Mouse (Mus musculus) MEL (cell line): ENCODE data around the gene Gpr45. TPM values are rescaled to one million over a fixed set of nuclear protein-coding genes. Genes with fewer than 3 reads are reported as not detected.

ENCODE experiments used
- DNase-seq: peaks from one replicate; pipeline ENCODE4 v3.0.0; 2011; ENCODE audit warnings: low read depth, low spot score
- H3K27ac ChIP-seq: 2 replicates; pipeline ENCODE4 v1.5.1; 2012; ENCODE audit warnings: low read depth, mild to moderate bottlenecking, control low read depth, low read length, moderate library complexity; ENCODE audit not compliant: control insufficient read depth
- H3K27me3 ChIP-seq, 2 experiments: fragments of 150-350 bp in 1 of 2; sonication (generic) in 1 of 2; 2 replicates each; pipeline ENCODE4 v1.6.1; 2012; ENCODE audit warnings: low read length in 2 of 2, mild to moderate bottlenecking in 2 of 2, improper control_type of control experiment in 1 of 2, moderate library complexity in 1 of 2; ENCODE audit not compliant: insufficient read depth in 2 of 2, control insufficient read depth in 1 of 2
- H3K36me3 ChIP-seq, 2 experiments: 2 replicates each; pipeline ENCODE4 v1.6.1; 2012 to 2014; ENCODE audit warnings: low read length in 2 of 2, improper control_type of control experiment in 1 of 2, inconsistent platforms in 1 of 2, mild to moderate bottlenecking in 1 of 2; ENCODE audit not compliant: insufficient read depth in 2 of 2, control insufficient read depth in 1 of 2
- H3K4me1 ChIP-seq, 2 experiments: fragments of 150-350 bp in 1 of 2; sonication (generic) in 1 of 2; 2 replicates each; pipeline ENCODE4 v1.6.1; 2012; ENCODE audit warnings: low read length in 2 of 2, improper control_type of control experiment in 1 of 2, mild to moderate bottlenecking in 1 of 2; ENCODE audit not compliant: insufficient read depth in 2 of 2, control insufficient read depth in 1 of 2
- H3K4me3 ChIP-seq, 2 experiments: fragments of 150-350 bp in 1 of 2; sonication (generic) in 1 of 2; 2 replicates each; pipeline ENCODE4 v1.5.1; 2012; ENCODE audit warnings: low read depth in 2 of 2, low read length in 2 of 2, mild to moderate bottlenecking in 2 of 2, moderate library complexity in 2 of 2, control low read depth in 1 of 2, improper control_type of control experiment in 1 of 2; ENCODE audit not compliant: control insufficient read depth in 1 of 2, insufficient read depth in 1 of 2
- H3K79me2 ChIP-seq: 2 replicates; pipeline ENCODE4 v1.6.1; 2012; ENCODE audit warnings: mild to moderate bottlenecking, low read length, moderate library complexity; ENCODE audit not compliant: control insufficient read depth, poor library complexity, insufficient read depth
- H3K9ac ChIP-seq: 2 replicates; pipeline ENCODE4 v1.6.1; 2012; ENCODE audit warnings: low read depth, mild to moderate bottlenecking, control low read depth, low read length, moderate library complexity; ENCODE audit not compliant: control insufficient read depth, poor library complexity, severe bottlenecking
- H3K9me3 ChIP-seq: fragments of 150-350 bp; sonication (generic); replicated peaks from 2 replicates; pipeline ENCODE4 v1.6.1; 2012; ENCODE audit warnings: mild to moderate bottlenecking, low read length, improper control_type of control experiment, moderate library complexity; ENCODE audit not compliant: insufficient read depth
- BHLHE40 ChIP-seq: IDR thresholded peaks from 2 replicates; pipeline ENCODE4 v1.6.1; 2012; ENCODE audit warnings: low read depth, mild to moderate bottlenecking, inconsistent platforms, low read length, improper control_type of control experiment, borderline replicate concordance
- CHD1 ChIP-seq: IDR thresholded peaks from 2 replicates; pipeline ENCODE4 v1.6.1; 2012; ENCODE audit warnings: low read depth, mild to moderate bottlenecking, inconsistent platforms, low read length, improper control_type of control experiment
- CHD2 ChIP-seq: IDR thresholded peaks from 2 replicates; pipeline ENCODE4 v1.6.1; 2011; ENCODE audit warnings: low read length, improper control_type of control experiment
- CTCF ChIP-seq, 3 experiments: IDR thresholded peaks in 2 of 3; conservative IDR thresholded peaks in 1 of 3; 2 replicates each; pipeline ENCODE4 v1.5.1; 2011 to 2012; ENCODE audit warnings: low read length in 3 of 3, low read depth in 2 of 3, mild to moderate bottlenecking in 2 of 3, improper control_type of control experiment in 1 of 3, inconsistent platforms in 1 of 3, mixed read lengths in 1 of 3, moderate library complexity in 1 of 3; ENCODE audit not compliant: control insufficient read depth in 1 of 3, insufficient read depth in 1 of 3, poor library complexity in 1 of 3, severe bottlenecking in 1 of 3
- ETS1 ChIP-seq: IDR thresholded peaks from 2 replicates; pipeline ENCODE4 v1.6.1; 2012; ENCODE audit warnings: low read depth, mild to moderate bottlenecking, inconsistent platforms, low read length, improper control_type of control experiment, moderate library complexity
- GATA1 ChIP-seq: IDR thresholded peaks from 2 replicates; pipeline ENCODE4 v1.6.1; 2011; ENCODE audit warnings: low read depth, low read length, improper control_type of control experiment
- KAT2A ChIP-seq: conservative IDR thresholded peaks from 2 replicates; pipeline ENCODE4 v1.6.1; 2012; ENCODE audit warnings: low read depth, low read length, improper control_type of control experiment, inconsistent platforms
- MAX ChIP-seq: IDR thresholded peaks from 2 replicates; pipeline ENCODE4 v1.6.1; 2011; ENCODE audit warnings: low read length, improper control_type of control experiment
- MXI1 ChIP-seq: IDR thresholded peaks from 2 replicates; pipeline ENCODE4 v1.6.1; 2011; ENCODE audit warnings: mild to moderate bottlenecking, low read depth, low read length, improper control_type of control experiment
- MYB ChIP-seq: IDR thresholded peaks from 2 replicates; pipeline ENCODE4 v1.6.1; 2011; ENCODE audit warnings: mild to moderate bottlenecking, low read depth, low read length, improper control_type of control experiment
- POLR2A ChIP-seq, 2 experiments: IDR thresholded peaks; 2 replicates each; pipeline ENCODE4 v1.6.1; 2011 to 2012; ENCODE audit warnings: low read length in 2 of 2, mild to moderate bottlenecking in 2 of 2, control low read depth in 1 of 2, improper control_type of control experiment in 1 of 2, low read depth in 1 of 2, moderate library complexity in 1 of 2; ENCODE audit not compliant: control insufficient read depth in 1 of 2, insufficient read depth in 1 of 2, poor library complexity in 1 of 2
- POLR2AphosphoS2 ChIP-seq: IDR thresholded peaks from 2 replicates; pipeline ENCODE4 v1.6.1; 2011; ENCODE audit warnings: low read length, improper control_type of control experiment
- RAD21 ChIP-seq: IDR thresholded peaks from 2 replicates; pipeline ENCODE4 v1.6.1; 2011; ENCODE audit warnings: mild to moderate bottlenecking, low read depth, low read length, improper control_type of control experiment
- RCOR1 ChIP-seq: IDR thresholded peaks from 2 replicates; pipeline ENCODE4 v1.6.1; 2012; ENCODE audit warnings: low read depth, mild to moderate bottlenecking, inconsistent platforms, low read length, improper control_type of control experiment
- SMC3 ChIP-seq: IDR thresholded peaks from 2 replicates; pipeline ENCODE4 v1.6.1; 2011; ENCODE audit warnings: low read depth, low read length, improper control_type of control experiment
- TCF12 ChIP-seq: IDR thresholded peaks from 2 replicates; pipeline ENCODE4 v1.6.1; 2014; ENCODE audit warnings: low read depth, mild to moderate bottlenecking, inconsistent platforms, low read length, improper control_type of control experiment, moderate library complexity
- UBTF ChIP-seq: IDR thresholded peaks from 2 replicates; pipeline ENCODE4 v1.6.1; 2012; ENCODE audit warnings: low read depth, mild to moderate bottlenecking, inconsistent platforms, low read length, improper control_type of control experiment, moderate library complexity, borderline replicate concordance; ENCODE audit not compliant: insufficient read depth
- USF1 ChIP-seq: IDR thresholded peaks from 2 replicates; pipeline ENCODE4 v1.6.1; 2014; ENCODE audit warnings: low read depth, mild to moderate bottlenecking, inconsistent platforms, low read length, improper control_type of control experiment, moderate library complexity
- ZC3H11A ChIP-seq: IDR thresholded peaks from 2 replicates; pipeline ENCODE4 v1.6.1; 2012; ENCODE audit warnings: low read depth, mild to moderate bottlenecking, inconsistent platforms, low read length, improper control_type of control experiment
- polyA plus RNA-seq, 2 experiments: library from polyadenylated mRNA; stranded (reverse) in 1 of 2; unstranded in 1 of 2; fragments of >175 nt in 1 of 2; fragments of >200 nt in 1 of 2; gene quantifications; 2 replicates each; pipeline versions ENCODE4 v1.2.1 to v1.2.4; 2012; ENCODE audit warnings: low replicate concordance in 2 of 2, low read depth in 1 of 2; ENCODE audit not compliant: insufficient read length in 2 of 2, insufficient read depth in 1 of 2, missing spikeins in 1 of 2
- total RNA-seq: library from RNA; depleted of rRNA; stranded (reverse); fragments of 300-350 nt; gene quantifications from 2 replicates; pipeline ENCODE4 v1.2.3, GENCODE M21; 2012

Gpr45 gene
- total and polyA plus RNA-seq, 3 experiments: not detected

GRCm38 (mm10) chr1:42956828-42957227, 4.2 kb downstream of the Gpr45 start:
- TF ChIP-seq ETS1 (no peak), MXI1 (no peak), UBTF (no peak), RAD21 (no peak), CTCF (IDR thresholded peaks at IDR 0.05 in 2 of 3, conservative IDR thresholded peaks at IDR 0.05 in 1 of 3; ENCODE audit: control insufficient read depth in 1 of 3, insufficient read depth in 1 of 3, low read depth in 2 of 3, low read length in 3 of 3, poor library complexity in 1 of 3, severe bottlenecking in 1 of 3) (no peak), ZC3H11A (no peak), TCF12 (no peak), BHLHE40 (no peak), USF1 (no peak)
- Histone ChIP-seq H3K9me3 (no peaks in the 10 kb centered on the region), H3K79me2 (no peaks in the 10 kb centered on the region), H3K36me3 (no peaks in the 10 kb centered on the region), H3K4me3 (no peak overlapping the region), H3K27ac (no peak overlapping the region), H3K9ac (no peak overlapping the region), H3K4me1 (no peaks in the 10 kb centered on the region), H3K27me3 (no peaks in the 10 kb centered on the region)
- no peak for DNase-seq

- no peaks in the 10 kb centered on the region for H3K36me3 ChIP-seq
- DNase-seq: no peak
- no peaks in the 10 kb centered on the region for H3K9me3 ChIP-seq
- no peak for TF ChIP-seq GATA1
- TF ChIP-seq SMC3: no peak
- TF ChIP-seq RAD21: no peak
- TF ChIP-seq ZC3H11A: no peak
- TF ChIP-seq MYB: no peak
- no peak for TF ChIP-seq POLR2AphosphoS2
- TF ChIP-seq USF1: no peak
- no peak for TF ChIP-seq RCOR1
- no peak for TF ChIP-seq CHD2
- no peak for TF ChIP-seq CHD1
- no peak for TF ChIP-seq MAX
- no peak for TF ChIP-seq POLR2A (IDR thresholded peaks at IDR 0.05; ENCODE audit: control insufficient read depth in 1 of 2, insufficient read depth in 1 of 2, low read depth in 1 of 2, low read length in 2 of 2, poor library complexity in 1 of 2)
- no peak for TF ChIP-seq KAT2A
- TF ChIP-seq, all 39 proteins: peak for 0
- Histone ChIP-seq H3K4me1 (no peaks in the 10 kb centered on the region), H3K9ac (no peak overlapping the region), H3K4me3 (no peak overlapping the region), H3K79me2 (no peaks in the 10 kb centered on the region), H3K27me3 (no peaks in the 10 kb centered on the region), H3K27ac (no peak overlapping the region)
These were observed 30.6 kb downstream of the Gpr45 start for GRCm38 (mm10) chr1:42983082-42983771.
